Mouse (Mus musculus): Measurements from ENCODE around the gene Poc5.

Gene Poc5

DNA sequence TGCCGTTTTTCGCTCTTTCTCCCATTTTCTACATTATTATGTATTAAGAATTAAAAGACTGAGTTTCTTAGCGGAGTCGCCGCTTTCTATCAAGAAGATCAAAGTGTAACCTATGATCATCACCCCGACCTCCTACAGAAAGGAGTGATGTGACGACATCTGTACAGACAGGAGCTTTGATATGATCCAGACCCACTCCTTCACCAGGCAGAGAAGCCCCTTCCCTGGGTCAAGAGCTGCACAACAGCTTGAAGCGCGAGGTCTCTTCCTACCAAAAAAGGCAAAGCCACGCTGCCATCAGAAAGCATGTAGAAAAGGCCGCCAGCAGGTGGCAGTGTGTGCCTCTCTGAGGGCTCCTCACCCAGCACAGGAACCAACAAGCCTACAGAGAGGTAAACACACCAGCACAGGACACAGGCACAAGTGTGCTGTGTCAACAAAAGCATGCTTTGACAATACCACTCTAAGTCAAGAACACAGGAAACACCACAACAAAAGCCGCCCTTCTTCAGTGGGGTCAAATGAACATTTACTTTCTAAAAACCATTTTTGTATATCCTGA lies 43.6 kb downstream of the Poc5 start:
- peak; percentile 89 for DNase-seq (ENCODE audit: low read depth, low spot score)

DNA sequence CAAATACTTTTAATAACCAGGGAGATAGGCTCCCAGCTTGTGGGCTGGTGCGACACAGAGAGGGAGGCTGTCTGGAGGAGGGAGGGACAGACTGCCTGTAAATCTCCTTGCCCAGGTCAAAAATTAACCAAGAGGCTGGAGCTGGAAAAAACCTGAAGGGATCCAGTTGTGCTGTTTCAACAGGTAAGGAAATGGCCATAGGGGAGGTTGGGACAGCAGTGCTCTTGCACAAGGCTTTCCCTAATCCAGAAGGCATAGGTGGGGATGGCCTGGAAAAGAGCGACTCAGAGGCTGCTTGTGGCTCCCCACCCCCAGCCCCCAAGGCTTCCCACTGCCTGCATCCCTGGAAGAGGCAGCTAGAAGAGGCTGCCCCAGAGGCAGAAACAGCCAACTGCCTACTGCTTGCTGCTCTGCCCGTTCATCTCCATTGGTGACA lies 44.3 kb downstream of the Poc5 start:
- no peak for DNase-seq (ENCODE audit: low read depth, low spot score)

- no peak for DNase-seq (ENCODE audit: low read depth, low spot score)
These were observed 44.9 kb downstream of the Poc5 start for GRCm38 (mm10) chr13:96433041-96433440.

GRCm38 (mm10) chr13:96433648-96434190 lies 45.6 kb downstream of the Poc5 start:
- DNase-seq (ENCODE audit: low read depth, low spot score): no peak

DNA sequence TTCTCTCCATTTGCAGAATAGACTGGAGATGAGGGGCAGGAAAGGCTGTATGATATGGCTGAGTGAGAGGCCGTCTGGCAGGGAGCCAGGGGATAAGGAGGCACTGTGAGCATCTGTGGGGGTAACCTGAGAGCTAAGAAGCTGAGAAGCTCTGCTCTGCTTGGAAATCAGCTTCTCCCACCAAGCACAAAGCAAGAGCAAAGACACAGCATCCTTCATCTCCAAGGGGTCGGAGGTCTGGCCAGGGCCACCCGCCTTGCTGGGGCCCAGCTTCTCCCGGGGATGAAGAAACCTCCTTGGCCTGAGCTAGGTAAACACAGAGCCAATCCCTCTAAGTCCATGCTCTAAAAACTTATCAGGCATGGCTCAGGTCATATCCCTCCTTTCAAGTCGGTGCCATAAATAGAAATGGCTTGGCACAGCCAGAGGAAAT lies 46.8 kb downstream of the Poc5 start:
- DNase-seq (ENCODE audit: low read depth, low spot score): peak; percentile 56

- DNase-seq (ENCODE audit: low read depth, low spot score): peak; percentile 34
These were observed 47.7 kb downstream of the Poc5 start for GRCm38 (mm10) chr13:96435793-96436192.

DNA sequence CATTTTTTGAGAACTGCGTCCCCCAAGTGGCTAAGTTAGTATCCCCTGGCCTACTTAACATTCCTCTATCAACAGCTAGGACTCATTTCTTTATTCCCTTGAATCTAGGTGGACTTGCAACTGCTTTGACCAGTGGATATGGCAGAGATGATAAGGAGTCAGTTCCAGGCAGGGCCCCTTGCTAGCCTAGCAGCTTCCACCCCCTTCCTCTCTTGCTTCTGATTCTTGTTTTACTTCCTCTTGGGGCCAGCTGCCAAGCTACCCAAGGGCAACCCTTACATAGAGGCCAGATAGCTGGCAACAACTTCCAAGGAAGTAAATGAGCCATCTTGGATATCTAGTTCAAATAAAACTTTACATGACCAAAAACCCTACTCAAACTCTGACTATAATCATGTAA lies 48.8 kb downstream of the Poc5 start:
- no peak for DNase-seq (ENCODE audit: low read depth, low spot score)

GRCm38 (mm10) chr13:96440436-96440835 lies 52.3 kb downstream of the Poc5 start:
- DNase-seq (ENCODE audit: low read depth, low spot score): no peak

- no peak for DNase-seq (ENCODE audit: low read depth, low spot score)
These were observed 62.2 kb downstream of the Poc5 start for GRCm38 (mm10) chr13:96450205-96450856.

- no peak for DNase-seq (ENCODE audit: low read depth, low spot score)
These were observed 62.8 kb downstream of the Poc5 start for GRCm38 (mm10) chr13:96450869-96451268.

DNA sequence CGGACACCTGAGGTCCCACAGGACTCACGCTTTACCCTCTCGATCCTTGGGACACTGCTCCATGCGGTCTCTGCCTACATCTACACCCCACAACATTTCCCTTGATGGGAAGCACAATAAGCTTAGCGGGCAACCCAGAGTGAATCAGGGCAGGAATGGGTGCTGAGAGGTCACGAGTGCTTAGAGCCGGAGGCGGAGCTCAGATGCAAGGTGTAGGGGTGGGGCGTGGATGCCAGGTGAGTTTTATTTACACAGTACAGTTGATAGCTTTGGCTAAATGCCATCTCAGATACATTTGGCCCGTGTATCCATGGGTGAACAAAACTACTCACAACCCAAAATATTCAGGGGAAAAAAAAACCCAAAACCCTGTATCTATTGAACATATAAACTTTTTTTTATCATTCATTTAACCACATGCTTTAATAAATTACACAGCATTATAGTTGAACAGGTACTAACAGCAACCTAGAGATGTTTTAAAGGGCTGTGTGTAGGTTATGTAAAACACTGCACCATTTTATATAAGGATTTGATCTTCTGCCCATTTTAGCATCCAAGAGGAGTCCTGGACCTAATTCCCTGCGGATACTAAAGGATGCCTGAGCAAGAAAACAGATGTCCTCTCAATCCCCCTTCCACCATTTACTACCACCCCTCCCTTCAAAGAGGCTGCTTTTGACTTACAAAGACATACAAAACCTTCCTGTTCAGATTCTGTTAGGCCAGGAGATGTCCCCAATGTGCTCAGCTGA lies 63.5 kb downstream of the Poc5 start:
- no peak for DNase-seq (ENCODE audit: low read depth, low spot score)

DNA sequence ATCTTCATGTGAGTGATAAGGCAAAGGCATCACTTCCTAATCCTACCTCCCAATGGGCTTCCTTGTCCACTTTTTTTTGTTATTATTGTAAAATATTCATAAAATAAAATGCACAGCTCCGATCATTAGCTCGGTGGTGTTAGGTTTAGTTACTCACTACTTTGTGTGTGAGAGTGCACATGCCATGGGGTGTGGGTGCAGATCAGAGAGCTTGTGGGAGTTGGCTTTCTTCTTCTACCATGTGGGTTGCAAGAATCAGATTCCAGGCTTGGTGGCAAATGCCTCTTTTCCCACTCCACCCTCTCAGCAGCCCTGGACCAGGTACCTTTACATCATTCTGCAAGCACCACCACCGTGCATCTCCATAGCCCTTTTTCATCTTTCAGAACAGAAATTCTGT lies 64.5 kb downstream of the Poc5 start:
- DNase-seq (ENCODE audit: low read depth, low spot score): no peak

DNA sequence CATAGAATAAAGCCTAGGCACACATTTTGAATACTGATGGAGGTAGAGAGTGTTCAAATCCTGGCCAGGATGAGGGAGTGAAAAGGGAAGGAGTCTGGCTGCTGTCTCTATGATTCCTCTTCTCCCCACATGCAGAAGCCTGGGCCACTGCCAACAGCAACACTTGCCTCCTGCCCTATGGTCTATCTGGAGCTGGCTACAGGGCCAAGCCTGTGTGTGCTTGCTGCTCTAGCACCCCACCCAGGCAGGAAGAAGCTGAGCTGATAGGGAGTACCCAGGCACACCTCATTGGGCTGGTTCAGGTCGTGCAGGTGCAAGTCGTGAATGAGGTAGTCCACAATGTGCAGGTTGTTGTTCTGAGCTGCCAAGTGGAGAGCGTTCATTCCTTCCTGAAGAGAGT lies 66.2 kb downstream of the Poc5 start:
- DNase-seq (ENCODE audit: low read depth, low spot score): no peak

GRCm38 (mm10) chr13:96457566-96457965 lies 69.5 kb downstream of the Poc5 start:
- no peak for DNase-seq (ENCODE audit: low read depth, low spot score)

GRCm38 (mm10) chr13:96458018-96458417 lies 69.9 kb downstream of the Poc5 start:
- no peak for DNase-seq (ENCODE audit: low read depth, low spot score)

GRCm38 (mm10) chr13:96458606-96459005 lies 70.5 kb downstream of the Poc5 start:
- DNase-seq (ENCODE audit: low read depth, low spot score): no peak

DNA sequence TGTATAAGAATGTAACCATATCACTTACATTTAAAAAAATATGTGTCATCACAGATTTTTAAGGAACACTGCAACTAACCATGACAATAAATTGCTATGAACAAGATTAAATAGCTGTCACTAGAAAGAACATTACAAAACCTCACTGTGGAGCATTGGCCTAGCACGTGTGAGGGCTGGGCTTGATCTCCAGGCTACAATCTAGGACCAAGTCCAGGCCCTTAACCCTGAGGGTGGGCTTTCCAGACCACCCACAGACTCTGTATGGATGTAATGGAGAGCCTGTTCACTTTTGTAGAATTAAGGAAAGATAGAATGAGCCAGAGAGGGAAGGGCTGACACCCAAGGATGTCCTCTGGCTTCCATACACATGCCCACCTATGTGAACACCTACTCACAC lies 74.5 kb downstream of the Poc5 start:
- no peak for DNase-seq (ENCODE audit: low read depth, low spot score)

DNA sequence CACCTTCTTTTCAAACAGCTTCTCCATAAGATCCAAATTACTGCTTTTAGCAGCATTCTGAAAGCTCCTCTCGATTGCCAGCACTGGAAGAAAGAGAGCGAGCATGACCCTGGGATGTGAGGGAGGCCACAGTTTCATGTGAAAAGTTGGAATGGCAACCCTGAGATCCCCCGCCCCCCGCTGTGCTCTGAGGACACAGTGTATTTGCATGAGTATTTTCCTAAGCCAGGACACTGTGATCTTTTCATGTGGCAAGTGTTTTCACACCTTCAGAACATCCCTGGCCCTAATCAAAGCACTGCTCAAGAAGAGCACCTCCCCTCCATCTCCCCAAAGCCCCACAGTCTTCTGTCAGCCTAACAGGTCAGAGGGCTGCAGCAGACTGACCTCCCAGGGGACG lies 77.2 kb downstream of the Poc5 start:
- no peak for DNase-seq (ENCODE audit: low read depth, low spot score)

Data from mesoderm, embryonic 11.5 days (tissue).